Mouse (Mus musculus): Measurements from ENCODE around the gene Gm42372.

The Gm42372 gene

DNA sequence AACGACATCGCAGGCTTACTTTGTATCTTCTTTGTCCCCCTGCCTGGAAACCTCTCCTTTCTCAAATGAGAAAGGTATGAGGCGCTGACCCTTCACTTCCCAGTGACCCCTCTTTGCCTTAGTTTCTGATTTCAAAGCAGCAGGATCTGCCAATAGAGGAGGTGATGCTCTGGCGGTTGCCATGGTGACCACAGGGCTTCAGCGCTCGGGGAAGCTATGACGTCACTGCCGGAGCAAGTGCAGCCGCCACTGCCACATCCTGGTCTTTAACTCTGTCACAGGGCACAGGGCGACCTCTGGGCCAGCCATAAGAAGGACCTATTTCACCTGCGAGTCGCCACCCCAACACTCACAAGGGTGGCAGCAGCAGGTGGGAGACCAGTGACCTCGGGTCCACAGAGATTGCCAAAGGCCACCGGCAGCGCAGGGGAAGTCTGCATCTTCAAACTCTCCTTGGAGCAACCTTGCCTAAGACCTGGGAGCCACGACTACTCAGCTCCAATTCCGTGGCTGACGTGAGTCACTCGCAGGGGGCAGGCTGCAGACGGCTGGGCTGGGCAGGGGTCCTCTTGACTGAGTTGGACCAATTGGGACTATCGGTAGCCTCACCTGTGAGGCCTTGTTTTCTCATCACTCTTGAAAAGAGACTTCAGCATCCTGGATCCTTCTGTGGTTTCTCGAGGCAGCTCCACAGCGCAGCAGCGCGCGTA is at the start of gene Gm42372:
Gene Gm42372, plus strand, starts transcription at position 228 of the 710 bp plus-strand sequence.
- in situ Hi-C loops (cut with MboI; ENCODE audit: low pct_unique_long_range_greater_than_20kb in 1 of 2, low sequenced_read_pairs in 2 of 2, unreplicated experiment in 1 of 2), result no loop called here

DNA sequence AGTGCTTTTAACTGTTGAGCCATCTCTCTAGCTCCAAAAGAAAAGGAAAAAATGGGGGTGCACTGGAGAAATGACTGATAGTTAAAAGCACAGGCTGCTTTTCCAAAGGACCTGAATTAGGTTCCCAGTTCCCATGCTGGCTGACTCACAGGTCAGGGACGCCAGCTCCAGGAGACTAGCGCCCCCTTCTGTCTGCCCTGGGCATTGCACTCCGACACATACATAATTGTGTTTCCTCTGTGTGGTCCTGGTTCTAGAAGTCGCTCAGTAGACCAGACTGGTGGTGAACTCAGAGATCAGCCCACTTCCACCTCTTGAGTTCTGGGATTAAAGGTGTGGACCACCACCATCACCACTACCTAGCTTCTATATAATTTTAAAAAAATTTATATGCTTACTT is 45.6 kb upstream of the Gm42372 start:
- in situ Hi-C loops (cut with MboI; ENCODE audit: low pct_unique_long_range_greater_than_20kb in 1 of 2, low sequenced_read_pairs in 2 of 2, unreplicated experiment in 1 of 2), result loop anchor here (10.0 kb wide), 2 partner anchors 117 to 127 kb away; partner anchors contain the start of gene Hif3a (in 1 of the 2)

DNA sequence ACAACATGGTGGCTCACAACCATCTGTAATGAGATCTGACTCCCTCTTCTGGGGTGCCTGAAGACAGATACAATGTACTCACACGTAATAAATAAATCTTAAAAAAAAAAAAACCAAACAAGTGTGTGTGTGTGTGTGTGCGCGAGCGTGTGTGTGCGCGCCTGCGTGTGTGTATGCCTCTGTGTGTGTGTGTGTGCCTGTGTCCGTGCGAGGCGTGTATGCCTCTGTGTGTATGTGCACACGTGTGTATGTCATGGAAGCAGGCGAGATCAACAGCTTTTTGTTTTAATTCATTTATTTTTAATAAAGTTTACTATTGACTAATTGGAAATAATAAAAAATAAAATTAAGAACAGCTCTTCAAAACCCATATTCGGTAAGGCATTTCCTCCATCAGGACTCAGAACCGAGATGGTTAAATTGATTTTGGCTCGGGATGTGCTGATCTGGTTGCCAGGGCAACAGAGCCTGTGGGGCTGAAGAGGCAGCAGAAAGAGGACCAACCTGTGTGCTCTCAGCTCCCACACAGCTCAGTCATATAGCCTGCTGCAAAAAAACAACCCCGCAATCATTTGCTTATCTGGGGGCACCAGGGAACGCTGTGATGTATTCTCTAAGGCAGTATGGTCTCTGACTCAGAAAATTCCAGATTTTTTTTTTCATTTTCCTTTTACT is 44.6 kb upstream of the Gm42372 start:
- in situ Hi-C loops (cut with MboI; ENCODE audit: low pct_unique_long_range_greater_than_20kb in 1 of 2, low sequenced_read_pairs in 2 of 2, unreplicated experiment in 1 of 2), result loop anchor here (10.0 kb wide), 2 partner anchors 117 to 127 kb away; partner anchors contain the start of gene Hif3a (in 1 of the 2)

DNA sequence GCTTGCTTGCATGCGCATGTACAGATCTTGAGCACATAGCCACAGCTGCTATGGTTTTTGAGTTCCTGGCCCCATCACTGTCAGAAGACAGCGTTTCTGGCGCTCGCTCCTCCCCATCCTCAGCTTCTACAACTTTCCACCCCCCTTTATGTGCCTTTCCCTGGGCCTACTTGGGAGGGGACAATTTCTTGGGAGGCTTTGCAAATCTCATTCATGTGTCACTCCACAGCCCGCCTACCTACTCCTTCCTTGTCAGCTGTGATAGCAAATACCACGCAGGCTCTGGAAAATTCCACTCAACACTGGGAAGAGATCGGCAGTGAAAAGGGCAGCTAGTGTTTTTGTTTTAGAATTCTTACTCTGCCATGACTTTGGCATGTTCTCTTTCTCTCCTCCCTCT is 42.6 kb upstream of the Gm42372 start:
- in situ Hi-C loops (cut with MboI; ENCODE audit: low pct_unique_long_range_greater_than_20kb in 1 of 2, low sequenced_read_pairs in 2 of 2, unreplicated experiment in 1 of 2), result no loop called here

DNA sequence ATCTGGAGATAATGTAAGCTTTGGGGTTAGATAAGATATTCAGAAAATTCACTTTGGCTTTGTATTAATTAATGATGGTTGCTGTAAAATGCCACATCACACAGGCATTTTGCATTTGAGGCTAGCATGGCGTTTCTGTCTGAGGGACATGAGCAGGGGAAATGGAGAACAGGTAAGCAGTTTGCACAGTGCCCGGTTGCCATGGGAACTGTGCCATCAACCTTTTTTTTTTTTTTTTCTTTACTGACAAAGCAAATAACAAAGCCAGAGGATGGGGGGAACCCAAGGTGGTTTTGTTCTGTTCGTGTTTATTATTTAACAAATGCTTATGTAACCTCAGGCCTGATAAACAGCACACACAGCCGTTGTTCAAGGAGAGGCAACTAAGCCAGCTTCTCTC is 40.0 kb upstream of the Gm42372 start:
- in situ Hi-C loops (cut with MboI; ENCODE audit: low pct_unique_long_range_greater_than_20kb in 1 of 2, low sequenced_read_pairs in 2 of 2, unreplicated experiment in 1 of 2), result no loop called here

DNA sequence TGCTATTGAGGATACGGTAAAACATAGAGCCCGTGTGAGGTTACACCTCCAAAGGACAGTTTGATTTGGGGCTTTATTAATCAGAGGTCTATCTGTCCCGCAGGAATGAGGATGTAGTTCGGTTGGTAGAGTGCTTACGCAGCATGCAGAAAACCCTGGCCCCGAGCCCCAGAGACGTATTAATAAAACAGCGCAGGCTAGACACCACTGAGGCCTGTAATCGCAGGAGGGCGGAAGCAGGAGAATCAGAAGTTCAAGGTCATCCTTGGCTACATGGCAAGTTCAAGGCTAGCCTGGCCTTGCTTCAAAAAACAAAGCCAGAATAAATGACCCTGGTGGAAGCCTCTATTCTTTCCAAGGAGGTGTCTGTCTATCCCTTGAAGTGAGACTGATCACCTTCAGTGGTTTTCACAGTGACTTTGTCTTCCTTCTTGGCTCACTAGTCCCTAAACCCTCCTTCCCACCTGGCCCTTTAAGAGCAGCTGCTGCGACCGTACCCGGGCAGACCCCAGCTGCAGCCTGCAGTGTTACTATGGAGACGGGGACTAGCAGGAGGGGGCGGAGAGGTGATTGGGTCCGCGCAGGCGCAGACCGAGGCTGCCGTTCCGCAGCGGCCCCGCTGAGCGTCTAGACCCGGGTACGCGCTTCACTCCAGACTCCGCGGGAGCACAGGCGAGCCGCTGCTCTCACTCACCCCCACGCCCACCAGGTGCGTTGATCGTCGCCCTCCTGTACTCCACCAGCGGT is 38.7 kb upstream of the Gm42372 start, which contains the start of gene Pnmal2:
Gene Pnmal2, plus strand, starts transcription at position 622 of the 747 bp plus-strand sequence.
- in situ Hi-C loops (cut with MboI; ENCODE audit: low pct_unique_long_range_greater_than_20kb in 1 of 2, low sequenced_read_pairs in 2 of 2, unreplicated experiment in 1 of 2), result no loop called here

DNA sequence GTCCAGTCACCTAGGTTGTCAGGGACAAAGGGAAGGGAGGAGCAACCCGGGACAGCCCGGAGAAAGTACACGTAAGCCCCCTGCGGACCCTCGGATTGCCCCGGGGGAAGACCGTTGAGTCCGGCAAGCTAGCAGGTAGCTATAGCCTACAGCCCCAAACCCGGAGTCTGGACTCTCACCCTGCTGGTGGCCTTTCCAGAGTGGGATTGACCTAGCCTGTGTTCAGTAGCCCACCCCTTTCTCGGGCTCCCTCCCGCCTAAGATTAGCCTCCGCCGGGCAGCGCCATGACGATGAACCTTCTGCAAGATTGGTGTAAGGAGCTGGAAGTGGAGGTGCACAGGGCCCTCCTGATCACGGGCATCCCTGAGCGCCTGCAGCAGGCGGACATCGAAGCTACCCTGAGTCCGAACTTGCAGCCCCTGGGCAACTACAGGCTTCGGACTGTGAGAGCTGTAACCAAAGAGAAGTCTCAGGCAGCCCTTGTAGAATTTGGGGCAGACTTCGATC is 38.0 kb upstream of the Gm42372 start:
- in situ Hi-C loops (cut with MboI; ENCODE audit: low pct_unique_long_range_greater_than_20kb in 1 of 2, low sequenced_read_pairs in 2 of 2, unreplicated experiment in 1 of 2), result no loop called here

DNA sequence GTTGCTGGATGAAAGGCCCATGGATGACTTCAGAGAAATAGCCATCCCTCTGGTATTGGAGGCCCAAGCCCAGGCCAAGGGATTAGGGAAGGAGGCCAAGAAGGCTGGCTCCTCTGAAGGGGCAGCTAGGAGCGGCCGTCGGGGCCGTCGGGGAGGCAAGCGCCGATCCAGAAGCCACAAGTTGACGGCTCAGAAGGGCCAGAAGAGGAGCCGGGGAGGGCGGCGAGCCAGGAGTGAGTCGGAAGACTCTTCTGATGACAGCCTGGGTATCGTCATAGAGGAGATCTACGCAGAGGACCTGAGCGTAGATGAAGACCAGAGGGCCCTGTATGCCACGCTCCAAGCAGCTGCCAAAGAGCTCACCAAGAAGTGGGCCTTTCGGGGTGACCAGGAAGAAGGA is 37.5 kb upstream of the Gm42372 start:
- in situ Hi-C loops (cut with MboI; ENCODE audit: low pct_unique_long_range_greater_than_20kb in 1 of 2, low sequenced_read_pairs in 2 of 2, unreplicated experiment in 1 of 2), result no loop called here

DNA sequence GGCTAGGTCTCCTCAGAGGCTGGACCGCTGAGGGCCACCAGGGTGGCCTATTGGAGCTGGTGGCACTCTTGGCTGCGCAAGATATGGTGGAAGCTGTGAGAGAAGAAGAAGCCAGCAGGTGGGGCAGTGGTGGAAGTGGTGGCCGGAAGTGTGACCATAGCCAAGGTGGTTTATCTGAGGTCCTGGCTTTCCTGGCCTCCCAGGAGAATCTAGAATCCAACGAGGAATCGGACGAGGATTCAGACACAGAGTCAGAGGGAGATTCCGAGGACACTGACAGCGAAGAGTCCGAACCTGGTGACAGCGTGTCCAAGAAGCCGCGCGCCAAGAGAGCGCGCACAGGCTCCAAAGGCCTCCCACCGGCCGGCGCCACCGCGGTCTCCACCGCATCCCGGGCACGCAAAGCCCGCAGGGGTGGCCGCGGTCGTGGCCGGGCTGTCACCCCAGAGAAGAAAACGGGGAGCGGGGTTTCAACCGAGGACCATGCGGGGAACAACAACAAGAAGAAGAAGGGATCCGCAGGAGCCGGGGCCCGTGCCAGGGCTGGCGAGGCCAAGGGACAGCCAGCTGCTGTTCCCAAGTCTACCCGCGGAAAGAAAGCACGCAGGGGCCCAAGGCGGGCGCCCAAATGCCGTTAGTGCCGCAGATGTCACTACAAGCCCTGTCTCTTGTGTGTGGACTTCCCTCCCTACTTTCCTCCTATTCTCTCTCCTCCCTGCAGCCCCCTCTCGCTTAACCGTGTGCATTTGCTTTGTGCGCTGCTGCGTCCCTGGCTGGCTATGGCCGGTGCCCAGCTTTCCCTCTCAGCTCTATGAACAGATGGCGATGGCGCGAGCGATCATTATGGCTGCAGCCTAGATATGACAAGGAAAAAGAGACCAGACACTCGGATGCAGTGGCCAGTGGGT is 36.2 kb upstream of the Gm42372 start:
- in situ Hi-C loops (cut with MboI; ENCODE audit: low pct_unique_long_range_greater_than_20kb in 1 of 2, low sequenced_read_pairs in 2 of 2, unreplicated experiment in 1 of 2), result no loop called here

DNA sequence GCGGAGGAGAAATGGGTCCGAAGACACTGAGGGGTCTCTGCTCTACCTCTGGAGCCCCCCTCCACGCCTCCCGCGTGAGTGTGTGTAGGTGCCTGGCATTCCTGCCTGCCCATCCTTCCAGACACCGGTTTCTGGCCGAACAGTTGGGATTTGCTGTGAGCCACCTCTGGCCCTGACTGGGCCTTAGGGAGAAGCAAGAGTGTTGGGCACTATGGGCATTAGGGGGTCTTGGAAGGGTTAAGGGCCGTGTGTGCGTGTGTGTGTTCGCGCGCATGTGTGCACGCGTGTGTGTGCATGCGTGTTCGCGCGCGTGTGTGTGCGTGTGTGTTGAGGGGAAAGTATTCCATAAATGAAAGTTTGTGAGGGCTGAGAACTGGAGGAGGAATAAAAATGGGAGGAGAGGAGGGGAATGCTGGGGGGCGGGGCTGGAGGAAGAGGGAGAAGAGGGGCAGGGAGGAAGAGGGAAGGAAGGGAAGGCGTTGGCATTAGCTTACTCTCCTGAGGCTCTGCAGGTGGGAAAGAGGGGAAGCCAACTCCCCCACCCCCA is 35.5 kb upstream of the Gm42372 start:
- in situ Hi-C loops (cut with MboI; ENCODE audit: low pct_unique_long_range_greater_than_20kb in 1 of 2, low sequenced_read_pairs in 2 of 2, unreplicated experiment in 1 of 2), result no loop called here

DNA sequence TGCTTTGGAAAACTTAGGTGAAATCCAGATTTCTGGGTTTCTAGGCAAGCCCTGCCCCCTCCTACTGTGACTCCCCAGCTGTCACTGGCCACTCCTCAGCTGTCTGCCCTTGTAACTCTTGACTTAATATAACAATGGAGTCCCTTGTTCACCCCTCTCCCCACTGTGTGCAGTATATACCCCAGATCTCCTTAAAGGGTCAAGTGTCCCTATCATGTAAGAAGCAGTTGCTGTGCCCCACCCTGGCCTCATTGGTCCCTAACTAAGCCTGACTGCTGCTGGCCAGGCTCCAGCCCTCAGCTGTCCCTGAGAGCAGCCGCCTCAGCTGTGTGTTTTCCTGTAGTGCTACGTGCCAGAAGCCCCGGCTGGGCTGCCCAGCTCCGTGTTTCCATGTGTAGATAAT is 34.9 kb upstream of the Gm42372 start:
- in situ Hi-C loops (cut with MboI; ENCODE audit: low pct_unique_long_range_greater_than_20kb in 1 of 2, low sequenced_read_pairs in 2 of 2, unreplicated experiment in 1 of 2), result no loop called here

DNA sequence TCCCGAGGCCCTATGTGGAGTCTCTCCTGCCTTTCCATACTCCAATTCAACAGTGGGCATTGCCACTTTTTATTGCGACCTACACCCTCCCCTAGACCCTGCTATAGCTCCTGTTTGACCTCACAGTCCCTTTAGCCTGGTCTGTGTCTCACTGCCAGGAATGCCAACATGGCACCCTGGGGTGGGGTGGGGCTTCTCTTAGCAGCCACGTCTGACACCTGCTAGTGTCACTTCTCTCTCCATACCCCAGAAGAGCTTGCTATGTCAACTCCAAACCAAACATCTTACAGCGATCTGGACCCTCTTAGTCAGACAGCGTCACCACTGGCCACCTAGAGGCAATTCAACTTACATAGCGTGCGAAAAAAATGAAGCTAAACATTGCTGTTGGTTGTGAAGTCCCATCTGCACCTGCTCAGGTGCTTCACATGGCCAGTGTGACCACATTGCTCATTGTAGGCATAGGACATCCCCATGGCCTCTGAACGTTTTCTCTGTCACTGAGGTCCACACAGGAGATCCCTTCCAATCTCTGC is 33.9 kb upstream of the Gm42372 start:
- in situ Hi-C loops (cut with MboI; ENCODE audit: low pct_unique_long_range_greater_than_20kb in 1 of 2, low sequenced_read_pairs in 2 of 2, unreplicated experiment in 1 of 2), result no loop called here

DNA sequence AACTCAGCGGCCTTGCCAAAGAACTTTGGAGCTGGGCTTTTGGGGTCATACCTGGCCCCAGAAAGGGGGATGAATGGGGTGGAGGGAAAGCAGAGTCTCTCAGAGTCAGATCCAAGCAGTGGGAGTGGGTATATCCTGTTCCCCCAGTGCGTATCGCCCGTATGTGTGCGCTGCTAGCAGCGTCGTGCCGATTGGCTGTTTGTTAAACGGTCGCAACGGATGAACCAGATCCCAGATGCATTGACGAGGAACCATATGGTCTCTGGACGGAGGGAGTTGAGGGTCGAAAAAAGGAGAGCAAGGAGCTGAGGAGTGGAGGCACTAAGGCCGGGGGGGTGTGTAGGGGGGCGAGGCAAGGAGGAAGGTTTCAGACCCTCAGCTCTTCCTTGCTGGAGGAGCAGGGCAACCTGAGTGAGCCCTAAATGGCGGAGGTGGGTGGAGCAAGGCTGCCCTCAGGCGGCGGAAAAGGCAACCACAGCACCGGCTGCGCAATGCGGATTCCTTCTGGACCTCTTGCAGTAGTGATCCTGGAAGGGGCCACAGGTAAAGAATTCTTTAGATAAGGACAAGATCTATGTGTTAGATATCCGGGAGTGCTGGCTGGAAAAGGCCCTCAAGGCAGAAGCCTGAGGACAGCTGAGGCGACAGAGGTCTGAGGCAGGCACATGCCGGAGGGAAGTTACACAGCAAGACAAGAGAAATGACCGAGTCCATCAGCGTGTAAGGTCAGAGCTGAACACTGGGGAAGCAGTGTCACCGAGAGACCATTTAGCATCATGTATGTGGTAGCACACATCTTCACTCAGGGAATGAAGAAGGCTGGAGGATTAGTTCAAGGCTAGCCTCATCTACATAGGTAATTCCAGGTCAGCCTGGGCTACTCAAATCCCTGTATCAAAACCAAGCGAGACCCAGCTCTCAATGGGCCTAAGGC is 32.7 kb upstream of the Gm42372 start:
- in situ Hi-C loops (cut with MboI; ENCODE audit: low pct_unique_long_range_greater_than_20kb in 1 of 2, low sequenced_read_pairs in 2 of 2, unreplicated experiment in 1 of 2), result loop anchor here (5.0 kb wide), 1 partner anchor 47 kb away; no protein-coding TSS in a partner anchor

DNA sequence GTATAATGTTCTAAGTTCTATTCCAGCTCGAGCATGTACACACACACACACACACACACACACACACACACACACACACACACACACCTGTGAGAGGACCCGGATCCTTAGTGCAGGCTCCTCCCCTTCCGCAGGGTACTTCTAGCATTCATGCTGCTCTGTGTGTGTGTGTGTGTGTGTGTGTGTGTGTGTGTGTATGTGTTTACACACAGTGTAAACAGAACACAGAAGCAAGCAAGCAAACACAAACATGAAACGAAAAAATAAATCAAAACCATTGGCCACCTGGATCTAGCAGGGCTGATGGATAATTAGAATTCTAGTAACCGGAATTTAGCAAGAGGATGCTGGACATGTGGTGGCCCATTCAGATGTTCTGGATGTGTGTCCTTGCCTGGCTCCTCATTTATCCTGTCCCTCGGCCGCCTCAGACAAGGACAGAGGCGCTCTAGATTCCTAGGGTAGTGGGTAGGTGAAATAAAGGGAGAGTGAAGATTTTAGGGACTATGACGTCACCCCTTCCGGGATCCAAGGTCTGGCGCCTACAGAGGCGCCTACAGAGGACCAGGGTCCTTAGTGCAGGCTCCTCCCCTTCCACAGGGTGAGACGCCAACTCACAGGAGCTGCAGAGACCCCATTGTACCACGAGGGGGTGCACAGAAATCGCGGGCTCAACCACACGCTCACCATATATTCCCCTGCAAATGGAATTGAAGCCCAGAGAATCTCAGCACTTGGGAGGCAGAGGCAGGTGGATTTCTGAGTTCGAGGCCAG is 31.8 kb upstream of the Gm42372 start:
- in situ Hi-C loops (cut with MboI; ENCODE audit: low pct_unique_long_range_greater_than_20kb in 1 of 2, low sequenced_read_pairs in 2 of 2, unreplicated experiment in 1 of 2), result loop anchor here (5.0 kb wide), 1 partner anchor 46 kb away; no protein-coding TSS in a partner anchor

DNA sequence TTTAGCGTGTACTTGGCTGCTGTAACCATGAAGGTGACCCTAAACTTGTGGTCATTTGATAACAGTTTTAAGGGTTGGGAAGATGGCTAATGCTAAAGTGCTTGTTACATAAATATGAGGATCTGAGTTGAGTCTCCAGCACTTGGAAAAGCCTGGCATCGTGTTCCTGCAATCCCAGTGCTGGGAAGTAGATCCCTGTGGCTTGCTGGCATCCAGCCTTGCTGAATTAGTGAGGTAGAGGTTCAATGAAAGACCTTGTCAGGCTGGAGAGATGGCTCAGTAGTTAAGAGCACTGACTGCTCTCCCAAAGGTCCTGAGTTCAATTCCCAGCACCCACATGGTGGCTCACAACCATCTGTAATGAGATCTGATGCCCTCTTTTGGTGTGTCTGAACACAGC is 29.1 kb upstream of the Gm42372 start:
- in situ Hi-C loops (cut with MboI; ENCODE audit: low pct_unique_long_range_greater_than_20kb in 1 of 2, low sequenced_read_pairs in 2 of 2, unreplicated experiment in 1 of 2), result loop anchor here (5.0 kb wide), 1 partner anchor 44 kb away; no protein-coding TSS in a partner anchor

DNA sequence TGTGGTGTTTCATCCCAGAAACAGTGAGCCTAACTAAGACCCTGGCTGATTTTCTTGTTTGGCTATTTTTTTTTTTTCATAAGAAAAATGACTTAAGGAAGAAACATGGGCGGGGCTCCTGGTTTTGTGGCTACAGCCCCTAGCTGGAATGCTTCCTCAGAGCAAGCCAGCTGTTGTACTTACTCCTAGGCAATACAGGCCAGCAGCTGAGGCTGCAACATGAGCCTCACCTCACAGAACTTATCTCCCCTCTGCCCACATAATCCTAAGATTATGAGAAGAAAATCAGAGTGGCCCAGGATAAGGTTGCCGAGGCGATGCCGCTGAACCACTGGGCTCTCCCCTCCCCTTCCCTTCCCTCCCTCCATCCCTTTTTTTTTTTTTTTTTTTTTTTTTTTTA is 27.2 kb upstream of the Gm42372 start:
- in situ Hi-C loops (cut with MboI; ENCODE audit: low pct_unique_long_range_greater_than_20kb in 1 of 2, low sequenced_read_pairs in 2 of 2, unreplicated experiment in 1 of 2), result no loop called here
